In the genomic region with DNA sequence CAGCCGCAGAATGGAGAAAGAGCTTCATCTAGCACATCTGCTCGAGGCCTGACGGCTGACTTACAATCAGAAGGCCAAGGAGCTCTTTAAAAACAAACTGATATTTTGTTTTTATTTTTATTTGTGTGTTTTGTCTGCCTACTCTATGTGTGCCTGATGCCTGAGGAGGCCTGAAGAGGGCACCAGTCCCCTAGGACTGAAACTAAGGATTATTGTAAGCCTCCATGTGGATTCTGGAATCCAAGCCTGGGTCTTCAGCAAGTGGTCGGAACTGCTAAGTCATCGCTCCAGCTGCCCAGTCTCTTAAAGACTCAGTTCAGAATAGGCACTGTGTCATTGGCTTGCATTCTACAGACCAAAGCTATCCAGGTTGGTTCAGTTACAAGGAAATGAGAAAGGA, we compare ENCODE assay signal across 10 mouse cellular contexts. TPM values are rescaled to one million over a fixed set of nuclear protein-coding genes. Genes with fewer than 3 reads are reported as not detected.
A peak's percentile ranks its signal among the peaks of the same experiment; 100 is the strongest.
DNase-seq lines count a peak whose midpoint lies in the region; ATAC-seq and TF ChIP-seq lines count a peak whose summit lies in the region.
"Had no signal": no experiment of that assay in that cellular context is flagged by ENCODE, and none has a peak within 500 bp of the region (broad histone marks: within the 10 kb centered on the region; RNA-seq: fewer than 3 reads in every experiment).

No protein-coding gene starts in this region.

- 78% methylated on average over 5 of the region's 5 CpGs for WGBS in heart, postnatal 0 days
- whole genome bisulfite sequencing in liver, postnatal 0 days (ENCODE audit: insufficient replicate concordance) = 75% methylated on average over 5 of the region's 5 CpGs

- no peaks in the 10 kb centered on the region for H3K9me3 ChIP-seq in heart, postnatal 0 days (replicated peaks; ENCODE audit: control insufficient read depth, low read length)
- no peaks in the 10 kb centered on the region for H3K9me3 ChIP-seq in liver, postnatal 0 days (ENCODE audit: low read length)
- H3K9me3 ChIP-seq: embryonic facial prominence, embryonic 15.5 days had no signal

- TF ChIP-seq EP300 in heart, postnatal 0 days (IDR thresholded peaks at IDR 0.05; ENCODE audit: low read depth) = no peak
- TF ChIP-seq EP300 in liver, postnatal 0 days (IDR thresholded peaks at IDR 0.05; ENCODE audit: low read depth) = no peak

- TF ChIP-seq CTCF in heart, postnatal 0 days (IDR thresholded peaks at IDR 0.05; ENCODE audit: low read depth) = peak; percentile 32
- TF ChIP-seq CTCF in liver, postnatal 0 days (IDR thresholded peaks at IDR 0.05; ENCODE audit: low read depth) = peak; percentile 34; the same call in 1 of the 2 replicates

- no peaks in the 10 kb centered on the region for H3K4me1 ChIP-seq in heart, postnatal 0 days (ENCODE audit: control insufficient read depth, insufficient read depth)
- H3K4me1 ChIP-seq in liver, postnatal 0 days (ENCODE audit: insufficient read depth) = no peaks in the 10 kb centered on the region
- H3K4me1 ChIP-seq: embryonic facial prominence, embryonic 15.5 days had no signal

- ATAC-seq in heart, postnatal 0 days (ENCODE audit: insufficient read depth, low read depth) = no peak
- ATAC-seq in liver, postnatal 0 days = no peak

- no peak overlapping the region for H3K4me2 ChIP-seq in heart, postnatal 0 days (ENCODE audit: low read depth, low read length)
- no peak overlapping the region for H3K4me2 ChIP-seq in liver, postnatal 0 days (ENCODE audit: low read depth, low read length)
- H3K4me2 ChIP-seq: embryonic facial prominence, embryonic 15.5 days had no signal

- H3K36me3 ChIP-seq in heart, postnatal 0 days (replicated peaks; ENCODE audit: control insufficient read depth, insufficient read depth, low read length) = no peaks in the 10 kb centered on the region
- H3K36me3 ChIP-seq in liver, postnatal 0 days (replicated peaks; ENCODE audit: insufficient read depth, low read length) = no peaks in the 10 kb centered on the region
- H3K36me3 ChIP-seq: embryonic facial prominence, embryonic 15.5 days had no signal

- no peak overlapping the region for H3K27ac ChIP-seq in heart, postnatal 0 days (ENCODE audit: low read depth)
- no peak overlapping the region for H3K27ac ChIP-seq in liver, postnatal 0 days (ENCODE audit: low read depth)
- H3K27ac ChIP-seq: embryonic facial prominence, embryonic 15.5 days had no signal

- H3K4me3 ChIP-seq in heart, postnatal 0 days (ENCODE audit: low read depth, low read length) = no peak overlapping the region
- no peak overlapping the region for H3K4me3 ChIP-seq in liver, postnatal 0 days (ENCODE audit: low read depth, low read length)
- H3K4me3 ChIP-seq: embryonic facial prominence, embryonic 15.5 days had no signal

- H3K27me3 ChIP-seq in heart, postnatal 0 days (ENCODE audit: control insufficient read depth, insufficient read depth, low read length) = no peaks in the 10 kb centered on the region
- no peaks in the 10 kb centered on the region for H3K27me3 ChIP-seq in liver, postnatal 0 days (ENCODE audit: insufficient read depth, low read length)
- H3K27me3 ChIP-seq: CH12.LX; embryonic facial prominence, embryonic 15.5 days had no signal

- DNase-seq in heart, postnatal 0 days (ENCODE audit: low spot score) = no peak
- DNase-seq in heart, adult 9 months (ENCODE audit: low spot score in 2 of 2) = no peak
- DNase-seq in liver, postnatal 0 days = no peak
- DNase-seq in liver (no peak), NIH3T3 (ENCODE audit: low read depth) (peak; percentile 61)
- DNase-seq in retina, embryonic 14.5 days (ENCODE audit: low spot score) = peak; percentile 21
- no peak for DNase-seq in embryo, embryonic 10.5 days (ENCODE audit: low spot score)
- DNase-seq: thymus, postnatal 14 days had no signal

- no peak overlapping the region for H3K9ac ChIP-seq in heart, postnatal 0 days (replicated peaks; ENCODE audit: low read depth, low read length)
- no peak overlapping the region for H3K9ac ChIP-seq in liver, postnatal 0 days (replicated peaks)
- H3K9ac ChIP-seq: embryonic facial prominence, embryonic 15.5 days had no signal

RNA-seq across cellular contexts. Expression of a gene that starts 58.4 kb away (rescaled TPM):
- 18.6 and 19.5 TPM in 2 replicates for total RNA-seq in heart, postnatal 0 days (2014; rRNA removed; ENCODE audit: low replicate concordance)
- 11.0 and 12.7 TPM in 2 replicates for polyA plus RNA-seq in heart, postnatal 0 days (2015; fragmentation: Nextera tagmentation; extraction: Ambion mirVana)
- 16.1 and 17.1 TPM in 2 replicates for polyA plus RNA-seq in liver, postnatal 0 days (2015; fragmentation: Nextera tagmentation; extraction: Ambion mirVana)

Comparison
In these comparisons a context has a peak if more than half of its experiments do, and no peak if none do; other contexts are left out.
1. DNase-seq: peak in NIH3T3 (single experiment) and retina, embryonic 14.5 days (single experiment); none in heart, postnatal 0 days (single experiment), heart, adult 9 months (0 of 2), liver, postnatal 0 days (single experiment), liver (single experiment) and embryo, embryonic 10.5 days (single experiment).